Mouse (Mus musculus) monocyte, adult 59 days (primary cell): ENCODE results near the gene Ccr1. TPM values are rescaled to one million over a fixed set of nuclear protein-coding genes. Genes with fewer than 3 reads are reported as not detected.

Experiments used
- total RNA-seq, 2 experiments: library from RNA; stranded (reverse); gene quantifications; one replicate each; pipeline ENCODE4 v1.2.4; 2023

The Ccr1 gene
- 10 to 100 TPM in 1 of 2 experiments, 1 to 10 TPM in 1; 7.7 to 14.9 TPM for total RNA-seq

DNA sequence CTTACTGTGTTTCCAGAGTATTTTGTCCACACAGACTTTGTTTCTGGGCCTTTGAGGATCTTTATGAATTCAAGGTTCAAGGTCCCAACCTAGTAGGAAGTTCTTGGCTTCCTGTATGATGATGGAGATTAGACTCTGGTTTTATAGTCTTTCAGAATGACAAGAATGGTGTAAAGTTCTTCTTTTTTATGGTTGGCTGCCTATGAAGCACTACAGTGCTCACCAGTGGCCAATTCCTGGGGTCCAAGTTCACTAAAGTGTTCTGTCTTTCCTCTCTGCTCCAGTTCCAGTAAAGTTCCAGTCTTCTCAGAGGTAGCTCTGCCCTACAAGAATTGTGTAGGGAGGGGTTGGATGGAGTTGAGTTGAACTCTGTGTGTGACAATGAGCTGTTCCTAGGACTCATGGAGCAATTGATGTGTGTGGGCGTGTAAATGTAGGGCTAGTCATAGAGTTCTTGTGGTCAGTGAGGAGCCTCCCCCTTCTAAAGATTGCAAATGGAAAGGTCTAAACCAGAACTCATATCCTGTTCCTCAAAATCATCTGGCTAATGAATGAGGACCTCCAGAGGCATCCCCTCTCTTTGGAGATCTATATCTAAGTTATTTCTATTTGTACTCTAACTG lies at the start of gene Ccr1:
TSS of gene Ccr1 (minus strand) at position 403 of the 623 bp plus-strand sequence.

DNA sequence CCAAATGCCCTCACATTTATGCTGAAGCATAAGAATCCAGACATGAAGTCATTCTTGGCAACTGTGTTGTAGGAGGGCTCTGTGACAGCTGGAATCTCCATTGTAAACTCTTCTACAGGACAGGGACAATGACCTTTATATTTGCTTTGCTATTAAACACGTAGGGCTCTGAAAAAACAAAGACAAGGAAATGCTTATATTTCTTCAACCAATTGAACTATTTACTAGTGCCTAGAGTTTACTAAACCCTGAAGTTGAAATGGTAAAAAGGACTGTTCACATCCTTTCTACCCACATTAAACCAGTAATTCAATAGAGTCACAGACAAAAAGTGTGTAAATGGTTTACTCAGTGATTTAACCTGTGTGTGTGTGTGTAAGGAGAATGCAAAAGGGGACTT lies 9.8 kb upstream of the Ccr1 start, which contains the start of gene Ccr1l1:
TSS of gene Ccr1l1 (minus strand) at position 101 of the 400 bp plus-strand sequence.

Other genes starting within 250 kb of the Ccr1 start
- 1 to 10 TPM in 1 of 2 experiments, under 1 TPM in 1; 0.76 to 1.0 TPM for gene Cxcr6, start 162.2 kb downstream of the Ccr1 start, total RNA-seq
- gene Fyco1, start 116.8 kb downstream of the Ccr1 start, total RNA-seq, result 10 to 100 TPM; 39.5 to 39.9 TPM
- gene Xcr1, start 106.7 kb downstream of the Ccr1 start, total RNA-seq, result under 1 TPM; 0.24 to 0.82 TPM
- gene Ccr1l1, start 9.7 kb upstream of the Ccr1 start, total RNA-seq, result 1 to 10 TPM in 1 of 2 experiments, under 1 TPM in 1; 0.76 to 1.5 TPM
- 10 to 100 TPM; 48.5 to 49.2 TPM for gene Ccr3, start 53.3 kb upstream of the Ccr1 start, total RNA-seq
- 100 to 1,000 TPM; 370 to 472 TPM for gene Ccr2, start 133.3 kb upstream of the Ccr1 start, total RNA-seq
- gene Ccr5, start 152.9 kb upstream of the Ccr1 start, total RNA-seq, result 10 to 100 TPM; 10.2 to 11.8 TPM